Mouse (Mus musculus) heart, embryonic 13.5 days (tissue): ENCODE data around the gene Musk. TPM values are rescaled to one million over a fixed set of nuclear protein-coding genes. Genes with fewer than 3 reads are reported as not detected.
"Not testable (repeated sequence)": the region's sequence is repeated elsewhere in the genome, so short reads cannot be mapped to it uniquely, and the experiment has no call there.

Source experiments
- ATAC-seq: fragments of 200-750 bp; cut with Nextera tagmentation; 2 replicates; pipeline ENCODE4 v1.8.0; 2017; ENCODE audit warnings: moderate TSS enrichment; ENCODE audit not compliant: insufficient number of reproducible peaks, low FRiP score, low TSS enrichment; ENCODE audit errors: extremely low read depth
- H3K27ac ChIP-seq: fragments of 300-500 bp; sonication (generic); replicated peaks from 2 replicates; pipeline ENCODE4 v1.5.1; 2015; ENCODE audit warnings: moderate library complexity, mild to moderate bottlenecking, inconsistent platforms
- H3K27me3 ChIP-seq: fragments of 300-500 bp; sonication (generic); replicated peaks from 2 replicates; pipeline ENCODE4 v1.6.1; 2015; ENCODE audit warnings: mild to moderate bottlenecking, inconsistent platforms
- H3K36me3 ChIP-seq: fragments of 300-500 bp; sonication (generic); 2 replicates; pipeline ENCODE4 v1.6.1; 2015; ENCODE audit warnings: mild to moderate bottlenecking, inconsistent platforms
- H3K4me1 ChIP-seq: fragments of 300-500 bp; sonication (generic); 2 replicates; pipeline ENCODE4 v1.6.1; 2015; ENCODE audit warnings: inconsistent platforms
- H3K4me2 ChIP-seq: fragments of 300-500 bp; sonication (generic); 2 replicates; pipeline ENCODE4 v1.6.1; 2015; ENCODE audit warnings: inconsistent platforms, mild to moderate bottlenecking, moderate library complexity
- H3K4me3 ChIP-seq: fragments of 300-500 bp; sonication (generic); 2 replicates; pipeline ENCODE4 v1.5.1; 2015; ENCODE audit warnings: moderate library complexity, mild to moderate bottlenecking, inconsistent platforms
- H3K9ac ChIP-seq: fragments of 300-500 bp; sonication (generic); 2 replicates; pipeline ENCODE4 v1.6.1; 2015; ENCODE audit warnings: inconsistent platforms, mild to moderate bottlenecking, moderate library complexity
- H3K9me3 ChIP-seq: fragments of 300-500 bp; sonication (generic); 2 replicates; pipeline ENCODE4 v1.6.1; 2016; ENCODE audit warnings: inconsistent platforms
- WGBS: fragments of 180-500 bp; shearing (Covaris S2); methylation state at CpG from one replicate; pipeline ENCODE4 v1.1.7; 2015; ENCODE audit warnings: mixed read lengths; 5-methylcytosine and 5-hydroxymethylcytosine counted together
- polyA plus RNA-seq: library from polyadenylated mRNA; unstranded; fragments of >200 nt; fragmentation: Nextera tagmentation; extraction: Ambion mirVana; gene quantifications from 2 replicates; pipeline ENCODE4 v1.2.1, GENCODE M21; 2015

Gene Musk
- polyA plus RNA-seq: 0.15 and 0.16 TPM in 2 replicates

DNA sequence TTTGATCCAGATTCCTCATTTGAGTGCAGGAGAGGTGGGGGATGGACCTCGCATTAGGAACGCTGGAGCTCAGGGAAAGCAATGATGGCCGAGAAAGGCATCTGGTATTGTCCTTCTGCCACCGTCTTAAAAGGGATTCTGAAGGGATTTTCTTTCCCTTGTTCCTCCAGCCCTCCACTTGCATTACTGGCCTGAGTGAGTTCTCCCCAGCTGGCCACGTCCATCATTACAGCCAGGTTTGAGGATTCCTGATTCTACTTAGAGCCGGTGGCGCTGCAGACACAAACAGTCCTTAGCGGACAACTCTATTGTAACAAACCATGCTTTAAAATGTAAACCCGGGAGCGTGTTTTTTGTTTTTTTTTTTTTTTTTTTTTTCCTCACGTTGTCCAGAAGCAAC is at the start of gene Musk:
Musk (plus strand) TSS at position 274 of the 400 bp plus-strand sequence.
- WGBS: 74% methylated on average over 11 of the region's 11 CpGs

DNA sequence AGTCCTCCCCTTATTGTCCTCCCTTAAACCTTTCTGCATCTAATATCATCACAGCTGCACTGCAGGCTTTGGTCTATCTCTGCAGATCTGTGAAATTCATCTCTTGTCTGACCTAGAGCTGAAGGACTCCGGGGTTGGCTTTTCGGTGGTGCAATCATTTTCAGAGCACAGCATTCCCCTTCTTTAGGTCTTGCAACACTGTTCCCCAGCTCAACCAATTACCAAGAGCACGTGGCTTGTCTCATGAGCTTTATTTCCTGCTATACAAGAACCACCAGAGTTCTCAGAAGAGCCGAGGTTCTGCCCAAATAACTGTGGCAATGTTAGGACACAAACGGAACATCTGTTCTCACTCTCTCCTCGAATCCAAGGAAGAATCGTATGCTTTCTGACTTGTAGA is 45.3 kb upstream of the Musk start:
- H3K9ac ChIP-seq: no peak overlapping the region
- no peak overlapping the region for H3K4me3 ChIP-seq
- WGBS: 76% methylated on average over 7 of the region's 7 CpGs
- H3K27ac ChIP-seq: no peak overlapping the region
- peaks cover 8% of the 10 kb centered on the region; the same call in 1 of the 2 replicates for H3K9me3 ChIP-seq
- H3K27me3 ChIP-seq: no peaks in the 10 kb centered on the region
- no peak overlapping the region for H3K4me2 ChIP-seq
- no peaks in the 10 kb centered on the region for H3K4me1 ChIP-seq
- no peaks in the 10 kb centered on the region for H3K36me3 ChIP-seq
- no peak for ATAC-seq

More for the DNA sequence above, at the start of gene Musk:
- H3K9me3 ChIP-seq: no peaks in the 10 kb centered on the region
- no peaks in the 10 kb centered on the region for H3K27me3 ChIP-seq
- H3K27ac ChIP-seq: no peak within 1 kb of the TSS
- H3K4me3 ChIP-seq: no peak within 1 kb of the TSS
- H3K4me2 ChIP-seq: peak within 1 kb of the TSS; percentile 20; the same call in 1 of the 2 replicates
- H3K36me3 ChIP-seq: no peaks in the 10 kb centered on the region
- peaks cover 8% of the 10 kb centered on the region for H3K4me1 ChIP-seq
- H3K9ac ChIP-seq: no peak within 1 kb of the TSS
- no peak for ATAC-seq

DNA sequence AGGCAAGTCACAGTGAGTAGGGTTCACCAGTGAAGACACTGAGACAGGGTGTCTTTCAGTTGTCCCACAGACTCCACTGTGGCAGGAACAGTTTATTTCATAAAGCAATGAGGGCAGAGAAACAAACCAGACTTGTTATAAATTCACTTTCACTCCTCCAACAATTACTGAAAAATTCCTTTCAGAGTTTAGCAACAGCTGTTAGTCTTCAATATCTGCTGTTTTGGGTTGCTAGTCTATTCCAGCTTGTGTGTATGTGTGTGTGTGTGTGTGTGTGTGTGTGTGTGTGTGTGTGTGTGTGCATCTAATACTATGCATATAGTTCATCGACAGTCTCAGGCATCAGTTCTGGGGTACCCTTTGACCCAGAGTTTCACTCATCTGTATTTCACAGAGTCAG is 40.2 kb upstream of the Musk start:
- Histone ChIP-seq H3K36me3 (no peaks in the 10 kb centered on the region), H3K4me3 (no peak overlapping the region), H3K9me3 (no peaks in the 10 kb centered on the region), H3K4me1 (no peaks in the 10 kb centered on the region), H3K27ac (no peak overlapping the region), H3K27me3 (0 out of 2 replicates have a peak, but pooled peaks cover 5% of the 10 kb centered on the region), H3K9ac (no peak overlapping the region), H3K4me2 (no peak overlapping the region)
- ATAC-seq: no peak
- 69% methylated on average over 1 of the region's 1 CpGs for WGBS

DNA sequence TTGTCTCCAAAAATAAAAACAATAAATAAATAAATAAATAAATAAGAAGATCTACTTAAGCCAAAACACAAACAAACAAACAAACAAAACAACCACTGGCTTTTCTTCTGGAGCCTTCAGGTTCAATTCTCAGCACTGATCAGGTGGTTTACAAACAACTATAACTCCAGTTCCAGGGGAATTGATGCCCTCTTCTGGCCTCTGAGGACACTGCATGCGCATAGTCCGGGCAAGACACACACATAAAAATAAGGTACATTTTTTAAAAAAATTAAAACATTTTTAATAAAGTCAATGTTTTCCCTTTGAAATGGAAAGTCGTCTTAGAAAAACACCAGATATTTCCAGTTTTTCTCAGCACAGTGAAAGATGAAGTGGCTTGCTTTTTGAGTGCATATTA is 33.4 kb upstream of the Musk start:
- Histone ChIP-seq H3K9ac (no peak overlapping the region), H3K9me3 (no peaks in the 10 kb centered on the region), H3K27me3 (0 out of 2 replicates have a peak, but pooled peaks cover 5% of the 10 kb centered on the region), H3K4me3 (no peak overlapping the region), H3K27ac (no peak overlapping the region), H3K4me1 (no peaks in the 10 kb centered on the region), H3K36me3 (no peaks in the 10 kb centered on the region), H3K4me2 (no peak overlapping the region)
- ATAC-seq: no peak
- WGBS: 83% methylated on average over 3 of the region's 3 CpGs

DNA sequence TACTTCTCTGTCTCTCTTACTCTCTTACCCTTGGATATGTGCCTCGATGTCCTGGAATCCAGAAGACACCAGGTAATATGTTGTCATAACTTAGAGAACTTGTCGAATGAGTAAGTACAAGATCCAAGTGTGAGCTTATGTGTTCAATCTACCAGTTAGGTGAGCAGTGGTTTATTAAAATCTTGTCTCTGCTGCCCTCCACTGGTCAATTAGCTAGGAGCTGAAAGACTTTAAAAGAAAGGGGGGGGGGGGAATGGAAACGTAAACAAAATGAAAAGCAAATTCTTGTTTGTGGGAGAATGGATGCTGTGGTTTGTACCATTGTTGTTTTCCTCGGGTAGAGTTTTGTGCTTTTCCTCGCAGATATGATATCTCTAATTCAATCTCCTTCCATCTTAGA is 32.4 kb upstream of the Musk start:
- no peaks in the 10 kb centered on the region for H3K4me1 ChIP-seq
- WGBS: 26% methylated on average over 5 of the region's 5 CpGs

DNA sequence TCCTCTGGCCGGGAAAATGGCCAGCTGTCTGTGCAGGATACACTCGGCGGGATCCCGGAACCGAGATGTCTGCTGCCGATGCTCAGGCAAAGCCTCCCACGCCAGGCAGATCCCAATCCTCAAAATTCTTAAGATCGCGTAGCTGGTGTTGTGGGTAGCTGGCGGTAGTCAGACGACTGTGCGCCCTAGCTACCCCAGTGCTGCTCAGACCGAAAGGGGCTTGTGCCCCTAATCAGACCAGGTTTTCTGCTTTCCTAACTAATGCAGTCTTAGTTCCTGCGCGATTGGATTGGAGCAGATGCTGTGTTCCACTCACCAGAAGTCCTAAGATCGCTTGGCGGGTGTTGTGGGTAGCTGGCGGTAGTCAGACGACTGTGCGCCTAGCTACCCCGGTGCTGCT is 25.0 kb upstream of the Musk start:
- H3K9ac ChIP-seq, H3K4me1 ChIP-seq, H3K27me3 ChIP-seq, ATAC-seq, H3K9me3 ChIP-seq, H3K27ac ChIP-seq, H3K4me3 ChIP-seq, H3K36me3 ChIP-seq, H3K4me2 ChIP-seq: not testable (repeated sequence)
- 84% methylated on average over 21 of the region's 21 CpGs for WGBS

More for the DNA sequence above, 32.4 kb upstream of the Musk start:
- Histone ChIP-seq H3K9me3 (no peaks in the 10 kb centered on the region), H3K4me3 (no peak overlapping the region), H3K4me2 (no peak overlapping the region), H3K36me3 (no peaks in the 10 kb centered on the region), H3K9ac (no peak overlapping the region), H3K27ac (no peak overlapping the region), H3K27me3 (0 out of 2 replicates have a peak, but pooled peaks cover 5% of the 10 kb centered on the region)
- no peak for ATAC-seq

DNA sequence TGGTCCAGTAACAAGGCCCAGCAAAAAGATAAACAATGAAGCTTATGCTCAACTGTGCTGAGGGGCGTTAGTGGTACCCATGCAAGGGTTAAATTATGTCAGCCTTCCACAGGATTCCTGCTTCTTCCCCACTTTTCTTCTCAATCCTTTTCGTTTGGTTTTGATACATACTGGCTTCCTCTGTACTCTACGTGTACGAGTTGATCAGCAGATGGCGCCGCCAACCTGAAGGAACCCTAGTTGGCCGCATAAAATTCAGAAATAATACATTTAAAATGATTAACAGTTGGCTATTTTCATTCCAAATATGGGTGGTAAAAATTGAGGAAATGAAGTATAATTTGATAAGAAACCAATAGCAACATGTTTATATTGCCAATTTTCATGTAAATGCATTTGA is 19.5 kb upstream of the Musk start:
- H3K4me1 ChIP-seq: no peaks in the 10 kb centered on the region
- no peaks in the 10 kb centered on the region for H3K27me3 ChIP-seq
- ATAC-seq: no peak
- H3K9ac ChIP-seq: no peak overlapping the region
- WGBS: 53% methylated on average over 7 of the region's 7 CpGs
- no peaks in the 10 kb centered on the region for H3K9me3 ChIP-seq
- H3K36me3 ChIP-seq: no peaks in the 10 kb centered on the region
- no peak overlapping the region for H3K4me2 ChIP-seq
- H3K27ac ChIP-seq: no peak overlapping the region
- no peak overlapping the region for H3K4me3 ChIP-seq

DNA sequence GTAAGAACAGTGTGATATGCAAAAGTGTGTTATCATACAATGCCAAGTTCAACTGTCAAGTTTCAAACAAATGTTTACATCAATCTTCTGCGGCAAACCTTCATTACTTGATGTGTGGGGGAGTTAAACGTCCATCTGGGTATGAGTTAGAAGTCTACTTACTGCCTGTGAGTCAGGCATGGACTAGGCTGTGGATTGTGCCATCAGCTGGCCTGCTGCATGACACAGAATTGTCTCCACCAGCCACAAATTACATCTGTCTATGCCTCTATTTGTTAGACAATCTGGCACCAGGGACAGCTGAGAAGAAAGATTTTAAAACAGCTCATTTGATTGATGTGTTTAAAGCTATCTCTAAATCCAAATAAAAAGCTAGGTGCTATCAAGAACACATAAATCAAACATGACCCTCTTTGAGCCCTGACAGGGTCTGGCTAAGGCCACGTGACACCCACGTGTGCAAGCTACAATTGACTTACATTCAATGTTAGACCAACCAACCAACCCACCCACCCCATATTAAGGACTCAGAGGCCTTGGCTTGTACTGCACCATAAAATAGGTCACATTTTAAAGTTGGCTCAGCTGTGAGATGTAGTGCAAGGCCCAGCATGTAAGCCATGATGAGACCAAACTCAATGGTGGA is 16.7 kb upstream of the Musk start:
- Histone ChIP-seq H3K36me3 (no peaks in the 10 kb centered on the region), H3K27ac (no peak overlapping the region), H3K9ac (no peak overlapping the region), H3K4me2 (no peak overlapping the region), H3K27me3 (no peaks in the 10 kb centered on the region), H3K4me3 (no peak overlapping the region), H3K9me3 (no peaks in the 10 kb centered on the region), H3K4me1 (no peaks in the 10 kb centered on the region)
- no peak for ATAC-seq
- 58% methylated on average over 4 of the region's 4 CpGs for WGBS

DNA sequence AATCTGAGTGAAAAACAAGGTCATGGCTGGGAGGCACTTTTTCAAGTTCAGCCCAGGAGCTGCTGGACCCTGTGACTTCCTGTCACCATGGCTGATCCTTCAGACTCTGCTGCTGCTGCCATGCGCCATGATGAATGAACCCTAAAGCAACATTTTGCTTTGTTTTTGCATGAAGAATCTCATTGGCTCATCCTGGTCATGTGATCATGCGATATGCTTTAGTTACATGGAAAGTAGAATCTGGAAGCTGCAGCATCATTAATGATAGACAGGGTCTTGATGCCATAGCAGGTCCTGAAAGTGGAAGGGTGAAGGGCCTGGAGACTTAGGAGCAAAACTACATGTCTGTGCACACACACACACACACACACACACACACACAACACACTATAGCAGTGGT is 15.8 kb upstream of the Musk start:
- H3K9me3 ChIP-seq: no peaks in the 10 kb centered on the region
- H3K9ac ChIP-seq: no peak overlapping the region
- no peak for ATAC-seq
- 89% methylated on average over 2 of the region's 2 CpGs for WGBS
- H3K4me1 ChIP-seq: no peaks in the 10 kb centered on the region
- no peak overlapping the region for H3K4me3 ChIP-seq
- H3K36me3 ChIP-seq: no peaks in the 10 kb centered on the region
- no peak overlapping the region for H3K4me2 ChIP-seq
- H3K27ac ChIP-seq: no peak overlapping the region
- H3K27me3 ChIP-seq: no peaks in the 10 kb centered on the region

DNA sequence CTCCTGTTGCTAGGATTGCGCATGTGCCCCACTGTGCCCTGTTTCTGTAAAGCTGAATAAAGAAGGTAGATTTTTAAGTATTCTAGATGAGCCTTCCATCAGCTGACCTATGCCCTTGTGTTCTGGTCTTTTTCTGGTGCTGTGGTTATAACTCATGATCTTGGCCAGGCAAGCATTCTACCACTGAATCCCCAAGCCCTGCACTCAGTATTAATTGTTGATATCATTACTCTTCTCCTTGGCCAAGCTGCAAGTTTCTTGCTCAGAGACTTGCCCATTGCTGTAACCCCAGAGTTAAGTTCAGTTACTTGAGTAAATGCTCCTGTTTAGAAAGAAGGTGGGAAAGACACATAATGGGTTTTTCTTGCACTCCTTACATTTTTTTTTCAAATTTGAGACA is 14.8 kb upstream of the Musk start:
- no peak overlapping the region for H3K4me2 ChIP-seq
- no peak overlapping the region for H3K27ac ChIP-seq
- no peaks in the 10 kb centered on the region for H3K4me1 ChIP-seq
- no peak overlapping the region for H3K4me3 ChIP-seq
- no peak overlapping the region for H3K9ac ChIP-seq
- no peaks in the 10 kb centered on the region for H3K36me3 ChIP-seq
- WGBS: 82% methylated on average over 1 of the region's 1 CpGs
- H3K9me3 ChIP-seq: no peaks in the 10 kb centered on the region
- no peaks in the 10 kb centered on the region for H3K27me3 ChIP-seq
- ATAC-seq: no peak

DNA sequence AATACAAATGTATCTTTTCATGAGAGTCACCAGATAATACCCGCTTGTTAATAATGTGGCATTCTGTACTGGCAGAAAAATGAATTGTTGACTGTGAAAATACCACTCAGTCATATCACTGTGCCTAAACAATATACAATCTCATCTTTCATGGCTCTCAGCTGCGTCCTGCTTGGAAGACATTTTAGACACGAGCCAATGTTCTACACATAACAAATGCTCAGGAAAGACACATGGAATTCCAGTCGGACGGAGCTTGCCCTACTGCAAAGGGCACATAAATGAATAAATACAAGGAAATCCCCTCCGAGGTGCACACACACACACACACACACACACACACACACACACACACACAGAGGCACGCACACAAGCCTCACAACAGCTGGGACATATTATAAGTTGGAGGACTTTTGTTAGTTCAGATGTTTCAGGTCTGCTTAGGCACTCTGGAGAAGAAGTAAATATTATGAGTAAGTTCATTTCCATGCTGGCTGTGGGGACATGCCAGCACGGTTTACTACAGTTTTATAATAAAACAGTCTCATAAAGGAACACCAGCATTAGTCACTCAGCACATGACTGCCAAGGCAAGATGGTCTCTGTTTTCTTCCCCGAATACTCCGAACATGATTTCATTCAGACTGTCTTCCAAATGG is 14.1 kb upstream of the Musk start:
- Histone ChIP-seq H3K27ac (no peak overlapping the region), H3K4me3 (no peak overlapping the region), H3K9me3 (no peaks in the 10 kb centered on the region), H3K4me2 (no peak overlapping the region), H3K4me1 (no peaks in the 10 kb centered on the region), H3K9ac (no peak overlapping the region), H3K27me3 (no peaks in the 10 kb centered on the region), H3K36me3 (no peaks in the 10 kb centered on the region)
- no peak for ATAC-seq
- WGBS: 54% methylated on average over 10 of the region's 10 CpGs
